Mouse (Mus musculus) limb, embryonic 11.5 days (tissue): Measurements from ENCODE around the gene Rybp. TPM values are rescaled to one million over a fixed set of nuclear protein-coding genes. Genes with fewer than 3 reads are reported as not detected.

Experiments used
- ATAC-seq: fragments of 200-750 bp; cut with Nextera tagmentation; 2 replicates; pipeline ENCODE4 v1.8.0; 2017; ENCODE audit warnings: low read depth; ENCODE audit not compliant: insufficient number of reproducible peaks, low FRiP score, low TSS enrichment
- DNase-seq: peaks from one replicate; pipeline ENCODE4 v3.0.0-alpha.2; 2015; ENCODE audit warnings: low spot score
- H3K27ac ChIP-seq: fragments of 300-500 bp; sonication (generic); replicated peaks from 2 replicates; pipeline ENCODE4 v1.5.1; 2014; ENCODE audit warnings: low read depth, mild to moderate bottlenecking, low read length
- H3K27me3 ChIP-seq: fragments of 300-500 bp; sonication (generic); 2 replicates; pipeline ENCODE4 v1.6.1; 2014; ENCODE audit warnings: mild to moderate bottlenecking, low read length, mixed read lengths; ENCODE audit not compliant: control insufficient read depth, insufficient read depth
- H3K36me3 ChIP-seq: fragments of 300-500 bp; sonication (generic); 2 replicates; pipeline ENCODE4 v1.6.1; 2014; ENCODE audit warnings: mild to moderate bottlenecking, low read length, moderate library complexity, mixed read lengths; ENCODE audit not compliant: control insufficient read depth, insufficient read depth
- H3K4me1 ChIP-seq: fragments of 300-500 bp; sonication (generic); 2 replicates; pipeline ENCODE4 v1.6.1; 2014; ENCODE audit warnings: low read length, mixed read lengths; ENCODE audit not compliant: control insufficient read depth, insufficient read depth
- H3K4me2 ChIP-seq: fragments of 300-500 bp; sonication (generic); 2 replicates; pipeline ENCODE4 v1.6.1; 2014; ENCODE audit warnings: low read depth, mild to moderate bottlenecking, moderate library complexity; ENCODE audit not compliant: severe bottlenecking
- H3K4me3 ChIP-seq: fragments of 300-500 bp; sonication (generic); 2 replicates; pipeline ENCODE4 v1.5.1; 2014; ENCODE audit warnings: low read depth, low read length
- H3K9ac ChIP-seq: fragments of 300-500 bp; sonication (generic); 2 replicates; pipeline ENCODE4 v1.6.1; 2014; ENCODE audit warnings: mild to moderate bottlenecking, low read length
- H3K9me3 ChIP-seq: fragments of 300-500 bp; sonication (generic); 2 replicates; pipeline ENCODE4 v1.6.1; 2016; ENCODE audit warnings: low read length; ENCODE audit not compliant: control insufficient read depth
- WGBS: fragments of 180-500 bp; shearing (Covaris S2); extraction: QIAGEN DNeasy Blood & Tissue Kit; methylation state at CpG from one replicate; pipeline ENCODE4 v1.1.7; 2014; 5-methylcytosine and 5-hydroxymethylcytosine counted together
- polyA plus RNA-seq: library from polyadenylated mRNA; unstranded; fragments of >200 nt; fragmentation: Nextera tagmentation; extraction: Ambion mirVana; gene quantifications from 2 replicates; pipeline ENCODE4 v1.2.1, GENCODE M21; 2014

Gene Rybp
- polyA plus RNA-seq, 1 experiment from 2014 or later = 16.0 TPM

- peaks cover 3% of the 10 kb centered on the region; the same call in 1 of the 2 replicates for H3K27me3 ChIP-seq
- no peak overlapping the region for H3K4me3 ChIP-seq
- DNase-seq (no peak), ATAC-seq (no peak)
- no peak overlapping the region for H3K9ac ChIP-seq
- no peak overlapping the region for H3K27ac ChIP-seq
- no peaks in the 10 kb centered on the region for H3K9me3 ChIP-seq
- WGBS = 87% methylated on average over 10 of the region's 10 CpGs
- H3K4me1 ChIP-seq = peaks cover 9% of the 10 kb centered on the region
- H3K36me3 ChIP-seq = no peaks in the 10 kb centered on the region
- no peak overlapping the region for H3K4me2 ChIP-seq
Measured at GRCm38 (mm10) chr6:100190310-100190709, 97.0 kb downstream of the Rybp start.

- H3K9ac ChIP-seq = no peak overlapping the region
- H3K36me3 ChIP-seq = no peaks in the 10 kb centered on the region
- H3K9me3 ChIP-seq = no peaks in the 10 kb centered on the region
- 62% methylated on average over 7 of the region's 7 CpGs for whole genome bisulfite sequencing
- H3K4me1 ChIP-seq = peaks cover 9% of the 10 kb centered on the region; the same call in 1 of the 2 replicates
- no peak overlapping the region for H3K27ac ChIP-seq
- H3K4me2 ChIP-seq = no peak overlapping the region
- no peak overlapping the region for H3K4me3 ChIP-seq
- peaks cover 3% of the 10 kb centered on the region; the same call in 1 of the 2 replicates for H3K27me3 ChIP-seq
- DNase-seq (no peak), ATAC-seq (no peak)
Measured at GRCm38 (mm10) chr6:100188883-100189743, 98.2 kb downstream of the Rybp start.

- no peak overlapping the region for H3K4me2 ChIP-seq
- 42% methylated on average over 6 of the region's 6 CpGs for WGBS
- no peaks in the 10 kb centered on the region for H3K9me3 ChIP-seq
- H3K36me3 ChIP-seq = no peaks in the 10 kb centered on the region
- peaks cover 6% of the 10 kb centered on the region; the same call in 1 of the 2 replicates for H3K4me1 ChIP-seq
- H3K27ac ChIP-seq = no peak overlapping the region
- H3K9ac ChIP-seq = no peak overlapping the region
- H3K27me3 ChIP-seq = peaks cover 3% of the 10 kb centered on the region; the same call in 1 of the 2 replicates
- H3K4me3 ChIP-seq = no peak overlapping the region
- no peak for ATAC-seq
- DNase-seq = no peak
Measured at GRCm38 (mm10) chr6:100187821-100188220, 99.5 kb downstream of the Rybp start.

- Histone ChIP-seq H3K9me3 (no peaks in the 10 kb centered on the region), H3K4me2 (no peak overlapping the region), H3K27me3 (peaks cover 3% of the 10 kb centered on the region; the same call in 1 of the 2 replicates), H3K27ac (no peak overlapping the region), H3K36me3 (no peaks in the 10 kb centered on the region), H3K4me3 (no peak overlapping the region), H3K4me1 (peaks cover 3% of the 10 kb centered on the region; the same call in 1 of the 2 replicates), H3K9ac (no peak overlapping the region)
- 80% methylated on average over 11 of the region's 11 CpGs for WGBS
- DNase-seq (no peak), ATAC-seq (no peak)
Measured at GRCm38 (mm10) chr6:100186789-100187188, 100.5 kb downstream of the Rybp start.

DNA sequence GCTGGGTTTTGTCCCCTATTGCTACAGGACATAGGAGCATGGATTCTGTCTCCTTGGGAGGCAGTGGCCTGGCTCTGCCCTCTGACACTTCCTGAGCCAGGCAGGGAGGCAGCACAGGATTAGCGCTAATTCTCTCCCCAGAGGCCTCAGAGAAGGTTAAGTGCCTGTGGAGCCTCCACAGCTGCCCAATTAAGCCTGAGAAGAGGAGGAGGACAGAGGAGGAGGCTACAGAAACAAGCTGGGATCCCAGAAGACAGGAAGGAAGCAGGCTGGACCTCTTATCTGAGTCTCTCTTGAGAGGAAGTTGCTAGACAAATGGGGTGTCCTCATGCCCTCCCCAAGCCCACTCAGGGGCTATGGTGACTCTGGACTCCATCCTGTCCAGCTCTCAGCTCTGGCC lies 101.8 kb downstream of the Rybp start:
- H3K4me1 ChIP-seq = peaks cover 3% of the 10 kb centered on the region; the same call in 1 of the 2 replicates
- H3K36me3 ChIP-seq = no peaks in the 10 kb centered on the region
- H3K27me3 ChIP-seq = peaks cover 2% of the 10 kb centered on the region; the same call in 1 of the 2 replicates
- 6% methylated on average over 1 of the region's 1 CpGs for WGBS
- ATAC-seq (no peak), DNase-seq (no peak)
- no peak overlapping the region for H3K4me3 ChIP-seq
- H3K4me2 ChIP-seq = no peak overlapping the region
- H3K9me3 ChIP-seq = no peaks in the 10 kb centered on the region
- no peak overlapping the region for H3K27ac ChIP-seq
- H3K9ac ChIP-seq = no peak overlapping the region

- H3K9ac ChIP-seq = no peak overlapping the region
- DNase-seq (no peak), ATAC-seq (no peak)
- peaks cover 3% of the 10 kb centered on the region; the same call in 1 of the 2 replicates for H3K4me1 ChIP-seq
- no peak overlapping the region for H3K4me2 ChIP-seq
- no peak overlapping the region for H3K4me3 ChIP-seq
- no peak overlapping the region for H3K27ac ChIP-seq
- no peaks in the 10 kb centered on the region for H3K27me3 ChIP-seq
- H3K9me3 ChIP-seq = no peaks in the 10 kb centered on the region
- H3K36me3 ChIP-seq = no peaks in the 10 kb centered on the region
- 87% methylated on average over 3 of the region's 3 CpGs for WGBS
Measured at GRCm38 (mm10) chr6:100183344-100183743, 103.9 kb downstream of the Rybp start.

GRCm38 (mm10) chr6:100180883-100181262 lies 106.4 kb downstream of the Rybp start:
- WGBS = 42% methylated on average over 4 of the region's 4 CpGs
- no peak for DNase-seq

GRCm38 (mm10) chr6:100180213-100180882 lies 106.9 kb downstream of the Rybp start:
- ATAC-seq (no peak), DNase-seq (no peak)
- no peak overlapping the region for H3K4me2 ChIP-seq
- no peak overlapping the region for H3K27ac ChIP-seq
- H3K9ac ChIP-seq = no peak overlapping the region
- H3K36me3 ChIP-seq = no peaks in the 10 kb centered on the region
- H3K9me3 ChIP-seq = no peaks in the 10 kb centered on the region
- H3K4me3 ChIP-seq = no peak overlapping the region
- WGBS = 85% methylated on average over 4 of the region's 4 CpGs
- no peaks in the 10 kb centered on the region; the same call in 1 of the 2 replicates for H3K4me1 ChIP-seq
- no peaks in the 10 kb centered on the region for H3K27me3 ChIP-seq

More at GRCm38 (mm10) chr6:100180883-100181262, 106.4 kb downstream of the Rybp start:
- Histone ChIP-seq H3K27ac (no peak overlapping the region), H3K4me2 (no peak overlapping the region), H3K36me3 (no peaks in the 10 kb centered on the region), H3K27me3 (no peaks in the 10 kb centered on the region), H3K4me1 (peaks cover 3% of the 10 kb centered on the region; the same call in 1 of the 2 replicates), H3K9me3 (no peaks in the 10 kb centered on the region), H3K4me3 (no peak overlapping the region), H3K9ac (no peak overlapping the region)
- no peak for ATAC-seq
